Mouse (Mus musculus) stomach, postnatal 0 days (tissue): Measurements from ENCODE around the gene Spryd4. TPM values are rescaled to one million over a fixed set of nuclear protein-coding genes. Genes with fewer than 3 reads are reported as not detected.

Experiments
- ATAC-seq: fragments of 200-750 bp; cut with Nextera tagmentation; 2 replicates; pipeline ENCODE4 v1.8.0; 2017; ENCODE audit not compliant: low FRiP score, low TSS enrichment
- DNase-seq: peaks from one replicate; pipeline ENCODE4 v3.0.0-alpha.2; 2016; ENCODE audit warnings: low spot score
- H3K27ac ChIP-seq: fragments of 300-500 bp; sonication (generic); replicated peaks from 2 replicates; pipeline ENCODE4 v1.5.1; 2014; ENCODE audit warnings: mild to moderate bottlenecking, control low read depth
- H3K27me3 ChIP-seq: fragments of 300-500 bp; sonication (generic); 2 replicates; pipeline ENCODE4 v1.6.1; 2014; ENCODE audit warnings: low read length; ENCODE audit not compliant: control insufficient read depth, insufficient read depth
- H3K36me3 ChIP-seq: fragments of 300-500 bp; sonication (generic); 2 replicates; pipeline ENCODE4 v1.6.1; 2014; ENCODE audit warnings: low read length, mixed read lengths; ENCODE audit not compliant: control insufficient read depth, insufficient read depth
- H3K4me1 ChIP-seq: fragments of 300-500 bp; sonication (generic); replicated peaks from 2 replicates; pipeline ENCODE4 v1.6.1; 2014; ENCODE audit warnings: antibody characterized with exemption; ENCODE audit not compliant: control insufficient read depth, insufficient read depth
- H3K4me2 ChIP-seq: fragments of 300-500 bp; sonication (generic); replicated peaks from 2 replicates; pipeline ENCODE4 v1.6.1; 2014; ENCODE audit warnings: low read depth, mild to moderate bottlenecking, control low read depth, moderate library complexity
- H3K4me3 ChIP-seq: fragments of 300-500 bp; sonication (generic); 2 replicates; pipeline ENCODE4 v1.5.1; 2014; ENCODE audit warnings: low read depth, low read length, control low read depth
- H3K9ac ChIP-seq: fragments of 300-500 bp; sonication (generic); 2 replicates; pipeline ENCODE4 v1.6.1; 2014; ENCODE audit warnings: mild to moderate bottlenecking, low read length, control low read depth, mixed read lengths
- H3K9me3 ChIP-seq: fragments of 300-500 bp; sonication (generic); 2 replicates; pipeline ENCODE4 v1.6.1; 2016; ENCODE audit warnings: low read length; ENCODE audit not compliant: control insufficient read depth
- CTCF ChIP-seq: IDR thresholded peaks from 2 replicates; pipeline ENCODE4 v1.5.1; 2016; ENCODE audit warnings: antibody characterized with exemption, low read depth, mild to moderate bottlenecking, moderate library complexity
- EP300 ChIP-seq: optimal IDR thresholded peaks from 2 replicates; pipeline ENCODE3; 2016; ENCODE audit warnings: antibody characterized with exemption
- WGBS: fragments of 180-500 bp; shearing (Covaris S2); extraction: QIAGEN DNeasy Blood & Tissue Kit; methylation state at CpG from one replicate; pipeline ENCODE4 v1.1.7; 2014; 5-methylcytosine and 5-hydroxymethylcytosine counted together
- polyA plus RNA-seq: library from polyadenylated mRNA; unstranded; fragments of >200 nt; fragmentation: Nextera tagmentation; extraction: Ambion mirVana; gene quantifications from 2 replicates; pipeline ENCODE4 v1.2.1, GENCODE M21; 2015

Spryd4 gene
- polyA plus RNA-seq, 1 experiment from 2014 or later, result 25.6 TPM

DNA sequence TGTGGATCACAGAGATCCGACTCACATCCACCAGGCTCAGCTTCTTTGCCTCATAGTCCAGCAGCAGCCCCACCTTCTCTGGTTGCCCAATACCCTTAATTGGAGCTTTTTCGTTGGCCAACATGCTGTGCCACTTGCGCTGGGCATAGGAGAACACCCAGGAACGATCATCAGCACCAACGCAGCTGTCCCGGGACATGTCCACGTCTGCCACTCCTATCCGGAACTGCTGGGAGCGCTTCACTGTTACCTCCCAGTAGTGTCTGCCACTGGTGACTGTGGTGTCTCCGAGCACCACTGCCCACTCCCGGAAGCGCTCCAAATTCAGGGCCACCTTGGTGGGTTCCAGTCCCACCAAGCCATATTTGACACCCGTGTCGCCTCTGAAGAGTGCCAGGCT is 653 bp downstream of the Spryd4 start:
- no peak for TF ChIP-seq CTCF
- TF ChIP-seq EP300, result no peak
- DNase-seq, result peak; percentile 27
- Histone ChIP-seq H3K4me2 (peak overlapping the region; percentile 92), H3K27ac (peak overlapping the region; percentile 30; the same call in 1 of the 2 replicates), H3K27me3 (no peaks in the 10 kb centered on the region), H3K9ac (peak overlapping the region; percentile 68), H3K9me3 (no peaks in the 10 kb centered on the region), H3K36me3 (0 out of 2 replicates have a peak, but pooled peaks cover 2% of the 10 kb centered on the region), H3K4me3 (peak overlapping the region; percentile 69), H3K4me1 (peaks cover 6% of the 10 kb centered on the region; the same call in 1 of the 2 replicates)
- 0 out of 2 replicates have a peak, but pooled peaks have one; percentile 13 for ATAC-seq
- 16% methylated on average over 14 of the region's 14 CpGs for WGBS

DNA sequence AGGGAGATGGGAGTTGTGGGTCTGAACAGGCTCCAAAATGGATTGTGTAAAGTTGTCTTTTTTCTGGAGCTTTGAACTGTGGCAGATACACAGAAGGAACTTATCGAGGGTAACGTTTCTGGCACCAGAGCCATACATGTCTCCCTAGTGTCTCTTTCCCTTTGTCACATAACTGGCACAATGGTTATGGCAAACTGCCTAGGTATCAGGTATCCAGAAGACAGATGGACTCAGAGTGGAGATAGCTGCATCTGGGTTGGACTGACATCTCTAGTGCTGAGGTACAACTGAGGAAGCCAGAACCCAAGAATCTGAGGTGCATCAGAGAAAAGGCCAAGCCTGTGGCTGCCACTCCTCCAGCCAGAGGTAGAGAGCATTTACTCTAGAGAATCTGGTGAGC is 1.5 kb downstream of the Spryd4 start:
- no peaks in the 10 kb centered on the region for H3K27me3 ChIP-seq
- 83% methylated on average over 2 of the region's 2 CpGs for WGBS
- H3K4me1 ChIP-seq, result peaks cover 6% of the 10 kb centered on the region; the same call in 1 of the 2 replicates
- H3K27ac ChIP-seq, result no peak overlapping the region
- no peak overlapping the region for H3K4me2 ChIP-seq
- H3K36me3 ChIP-seq, result peaks cover 2% of the 10 kb centered on the region; the same call in 1 of the 2 replicates
- no peak overlapping the region for H3K4me3 ChIP-seq
- no peak for ATAC-seq
- TF ChIP-seq EP300 (no peak), CTCF (no peak)
- H3K9me3 ChIP-seq, result no peaks in the 10 kb centered on the region
- no peak for DNase-seq
- H3K9ac ChIP-seq, result no peak overlapping the region

DNA sequence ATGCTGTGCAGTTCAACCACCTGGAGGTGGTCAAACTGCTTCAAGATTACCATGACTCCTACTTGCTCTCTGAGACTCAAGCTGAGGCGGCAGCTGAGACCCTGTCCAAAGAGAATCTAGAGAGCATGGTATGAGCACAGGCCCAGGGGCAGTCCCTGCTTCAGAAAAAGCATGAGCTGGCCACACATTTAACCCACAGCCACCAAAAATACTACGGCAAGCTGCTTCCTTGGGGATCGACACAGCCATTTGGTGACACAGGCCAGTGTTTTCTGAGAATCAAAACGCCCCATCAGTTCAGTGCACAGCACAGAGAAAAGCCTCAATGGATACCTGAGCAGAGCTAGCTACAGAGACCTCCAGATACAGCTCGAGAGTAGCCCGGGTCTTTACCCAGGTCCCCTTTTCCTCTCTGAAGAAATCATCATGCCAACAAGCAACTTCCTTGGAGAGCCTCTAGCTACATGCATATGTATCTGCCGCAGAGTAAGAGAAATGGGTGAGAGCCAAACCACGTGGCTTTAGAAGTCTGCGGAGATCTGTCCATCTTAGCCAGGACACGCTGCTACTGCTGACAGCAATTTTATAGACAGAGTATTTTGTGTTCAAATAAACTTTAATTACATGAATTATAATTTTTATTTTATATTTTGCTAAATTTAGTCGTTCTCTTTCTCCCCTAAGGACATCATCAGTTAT is 2.1 kb downstream of the Spryd4 start:
- Histone ChIP-seq H3K9ac (no peak overlapping the region), H3K9me3 (no peaks in the 10 kb centered on the region), H3K36me3 (peaks cover 2% of the 10 kb centered on the region; the same call in 1 of the 2 replicates), H3K27me3 (no peaks in the 10 kb centered on the region), H3K4me2 (no peak overlapping the region), H3K4me3 (no peak overlapping the region), H3K27ac (no peak overlapping the region), H3K4me1 (peaks cover 6% of the 10 kb centered on the region; the same call in 1 of the 2 replicates)
- no peak for TF ChIP-seq CTCF
- no peak for TF ChIP-seq EP300
- DNase-seq (no peak), ATAC-seq (no peak)
- WGBS, result 91% methylated on average over 11 of the region's 11 CpGs

DNA sequence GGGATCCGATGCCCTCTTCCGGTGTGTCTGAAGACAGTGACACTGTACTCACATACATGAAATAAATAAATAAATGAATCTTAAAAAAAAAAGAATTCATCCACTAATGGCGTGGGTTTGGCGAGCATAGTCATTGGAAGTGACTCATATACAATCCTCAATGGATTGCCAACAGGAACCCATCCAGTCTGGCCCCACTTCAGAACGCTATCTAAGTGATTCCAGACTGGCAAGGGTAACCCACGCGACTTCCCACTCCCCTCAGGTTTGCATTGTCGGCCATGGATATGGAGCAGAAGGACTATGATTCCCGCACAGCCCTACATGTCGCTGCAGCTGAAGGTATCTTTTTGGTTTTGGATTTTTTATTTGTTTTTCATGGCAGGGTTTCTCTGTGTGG is 3.3 kb downstream of the Spryd4 start:
- H3K36me3 ChIP-seq, result peaks cover 2% of the 10 kb centered on the region; the same call in 1 of the 2 replicates
- no peaks in the 10 kb centered on the region for H3K27me3 ChIP-seq
- no peak for DNase-seq
- H3K4me2 ChIP-seq, result no peak overlapping the region
- no peak overlapping the region for H3K4me3 ChIP-seq
- no peak overlapping the region for H3K9ac ChIP-seq
- peaks cover 6% of the 10 kb centered on the region; the same call in 1 of the 2 replicates for H3K4me1 ChIP-seq
- WGBS, result 89% methylated on average over 10 of the region's 10 CpGs
- TF ChIP-seq CTCF, result no peak
- no peak for TF ChIP-seq EP300
- no peak overlapping the region for H3K27ac ChIP-seq
- H3K9me3 ChIP-seq, result no peaks in the 10 kb centered on the region
- ATAC-seq, result no peak

GRCm38 (mm10) chr10:128204941-128205340 is 6.7 kb downstream of the Spryd4 start:
- Histone ChIP-seq H3K9ac (no peak overlapping the region), H3K27ac (no peak overlapping the region), H3K4me2 (no peak overlapping the region), H3K36me3 (peaks cover 2% of the 10 kb centered on the region; the same call in 1 of the 2 replicates), H3K9me3 (no peaks in the 10 kb centered on the region), H3K27me3 (no peaks in the 10 kb centered on the region), H3K4me1 (no peaks in the 10 kb centered on the region), H3K4me3 (no peak overlapping the region)
- WGBS, result 75% methylated on average over 15 of the region's 15 CpGs
- TF ChIP-seq EP300 (no peak), CTCF (no peak)
- DNase-seq (no peak), ATAC-seq (peak; percentile 46; the same call in 1 of the 2 replicates)

DNA sequence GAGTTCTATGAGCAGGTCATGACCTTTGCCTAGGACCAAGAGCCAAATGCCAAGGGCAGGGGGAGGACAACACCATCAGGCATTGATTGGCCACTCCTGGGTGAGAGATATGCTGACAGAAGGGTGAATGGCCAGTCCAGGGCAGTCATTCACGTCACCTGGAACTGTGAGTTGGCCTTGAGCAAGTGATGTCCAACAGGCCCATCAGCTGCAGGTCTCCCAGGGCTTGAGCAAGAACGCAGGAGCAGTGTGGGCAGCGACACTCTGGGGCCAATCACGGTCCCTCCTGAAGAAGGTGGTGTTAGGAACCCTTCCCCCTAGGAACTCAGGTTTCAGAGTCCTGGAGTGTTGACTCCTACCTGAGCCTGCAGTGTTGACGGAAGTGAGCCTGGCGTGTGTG is 9.8 kb downstream of the Spryd4 start:
- ATAC-seq (peak; percentile 64), DNase-seq (no peak)
- H3K27ac ChIP-seq, result no peak overlapping the region
- H3K27me3 ChIP-seq, result no peaks in the 10 kb centered on the region
- no peak overlapping the region for H3K4me3 ChIP-seq
- WGBS, result 46% methylated on average over 4 of the region's 6 CpGs
- TF ChIP-seq EP300, result no peak
- no peak for TF ChIP-seq CTCF
- H3K36me3 ChIP-seq, result no peaks in the 10 kb centered on the region; the same call in 1 of the 2 replicates
- no peak overlapping the region for H3K9ac ChIP-seq
- H3K4me1 ChIP-seq, result no peaks in the 10 kb centered on the region
- no peak overlapping the region for H3K4me2 ChIP-seq
- no peaks in the 10 kb centered on the region for H3K9me3 ChIP-seq
